Mouse (Mus musculus) intestine, embryonic 15.5 days (tissue): ENCODE results near the gene Nkiras1. TPM values are rescaled to one million over a fixed set of nuclear protein-coding genes. Genes with fewer than 3 reads are reported as not detected.

Experiments used
- ATAC-seq: fragments of 200-750 bp; cut with Nextera tagmentation; 2 replicates; pipeline ENCODE4 v1.8.0; 2017; ENCODE audit warnings: moderate TSS enrichment, moderate library complexity
- H3K27ac ChIP-seq: fragments of 300-500 bp; sonication (generic); 2 replicates; pipeline ENCODE4 v1.5.1; 2015; ENCODE audit warnings: mild to moderate bottlenecking, inconsistent platforms
- H3K27me3 ChIP-seq: fragments of 300-500 bp; sonication (generic); replicated peaks from 2 replicates; pipeline ENCODE4 v1.6.1; 2015; ENCODE audit warnings: inconsistent platforms
- H3K36me3 ChIP-seq: fragments of 300-500 bp; sonication (generic); 2 replicates; pipeline ENCODE4 v1.6.1; 2015; ENCODE audit warnings: inconsistent platforms
- H3K4me1 ChIP-seq: fragments of 300-500 bp; sonication (generic); replicated peaks from 2 replicates; pipeline ENCODE4 v1.6.1; 2015; ENCODE audit warnings: inconsistent platforms
- H3K4me2 ChIP-seq: fragments of 300-500 bp; sonication (generic); replicated peaks from 2 replicates; pipeline ENCODE4 v1.6.1; 2015; ENCODE audit warnings: mild to moderate bottlenecking, inconsistent platforms
- H3K4me3 ChIP-seq: fragments of 300-500 bp; sonication (generic); replicated peaks from 2 replicates; pipeline ENCODE4 v1.5.1; 2015; ENCODE audit warnings: inconsistent platforms
- H3K9ac ChIP-seq: fragments of 300-500 bp; sonication (generic); 2 replicates; pipeline ENCODE4 v1.6.1; 2015; ENCODE audit warnings: inconsistent platforms
- H3K9me3 ChIP-seq: fragments of 300-500 bp; sonication (generic); 2 replicates; pipeline ENCODE4 v1.6.1; 2016; ENCODE audit warnings: inconsistent platforms
- WGBS: fragments of 180-500 bp; shearing (Covaris S2); methylation state at CpG from one replicate; pipeline ENCODE4 v1.1.7; 2015; 5-methylcytosine and 5-hydroxymethylcytosine counted together
- polyA plus RNA-seq: library from polyadenylated mRNA; unstranded; fragments of >200 nt; fragmentation: Nextera tagmentation; extraction: Ambion mirVana; gene quantifications from 2 replicates; pipeline ENCODE4 v1.2.1, GENCODE M21; 2015

Gene Nkiras1
- polyA plus RNA-seq, 1 experiment from 2014 or later = 16.8 TPM

DNA sequence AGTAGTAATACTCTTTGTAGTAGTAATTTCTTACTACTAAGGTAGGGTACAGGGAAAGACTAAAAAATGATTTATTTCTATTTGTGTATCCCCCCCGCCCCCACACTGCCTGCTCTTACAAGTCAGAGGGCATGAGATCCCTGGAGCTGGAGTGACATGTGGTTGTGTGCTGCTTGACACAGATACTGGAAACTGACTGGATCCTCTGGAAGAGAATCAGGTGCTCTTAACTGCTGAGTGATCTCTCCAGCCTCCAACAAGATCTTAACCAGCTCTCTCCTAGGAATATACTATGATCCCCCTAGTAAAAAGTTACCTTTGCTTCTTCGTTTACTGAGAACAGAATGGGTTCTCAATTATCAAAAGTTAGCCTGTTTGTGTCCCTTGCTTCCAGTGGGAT, 15.5 kb downstream of the Nkiras1 start:
- H3K27me3 ChIP-seq = no peaks in the 10 kb centered on the region
- H3K4me1 ChIP-seq = no peaks in the 10 kb centered on the region
- H3K9me3 ChIP-seq = no peaks in the 10 kb centered on the region
- no peak for ATAC-seq
- H3K4me3 ChIP-seq = no peak overlapping the region
- 90% methylated on average over 2 of the region's 2 CpGs for WGBS
- H3K36me3 ChIP-seq = 0 out of 2 replicates have a peak, but pooled peaks cover 4% of the 10 kb centered on the region
- no peak overlapping the region for H3K27ac ChIP-seq
- no peak overlapping the region for H3K4me2 ChIP-seq
- no peak overlapping the region for H3K9ac ChIP-seq

GRCm38 (mm10) chr14:18287391-18287790, 16.5 kb downstream of the Nkiras1 start:
- H3K4me2 ChIP-seq = no peak overlapping the region
- 64% methylated on average over 2 of the region's 2 CpGs for WGBS
- H3K9me3 ChIP-seq = no peaks in the 10 kb centered on the region
- H3K27ac ChIP-seq = no peak overlapping the region
- no peak overlapping the region for H3K9ac ChIP-seq
- 0 out of 2 replicates have a peak, but pooled peaks cover 4% of the 10 kb centered on the region for H3K36me3 ChIP-seq
- H3K4me1 ChIP-seq = no peaks in the 10 kb centered on the region
- H3K27me3 ChIP-seq = no peaks in the 10 kb centered on the region
- ATAC-seq = 0 out of 2 replicates have a peak, but pooled peaks have one; percentile 41
- H3K4me3 ChIP-seq = no peak overlapping the region

- no peaks in the 10 kb centered on the region for H3K27me3 ChIP-seq
- H3K9ac ChIP-seq = no peak overlapping the region
- no peaks in the 10 kb centered on the region for H3K9me3 ChIP-seq
- H3K27ac ChIP-seq = no peak overlapping the region
- no peak overlapping the region for H3K4me3 ChIP-seq
- WGBS = 83% methylated on average over 3 of the region's 3 CpGs
- no peak overlapping the region for H3K4me2 ChIP-seq
- H3K36me3 ChIP-seq = no peaks in the 10 kb centered on the region
- ATAC-seq = no peak
- no peaks in the 10 kb centered on the region for H3K4me1 ChIP-seq
Measured at GRCm38 (mm10) chr14:18292111-18292510, 21.2 kb downstream of the Nkiras1 start.

DNA sequence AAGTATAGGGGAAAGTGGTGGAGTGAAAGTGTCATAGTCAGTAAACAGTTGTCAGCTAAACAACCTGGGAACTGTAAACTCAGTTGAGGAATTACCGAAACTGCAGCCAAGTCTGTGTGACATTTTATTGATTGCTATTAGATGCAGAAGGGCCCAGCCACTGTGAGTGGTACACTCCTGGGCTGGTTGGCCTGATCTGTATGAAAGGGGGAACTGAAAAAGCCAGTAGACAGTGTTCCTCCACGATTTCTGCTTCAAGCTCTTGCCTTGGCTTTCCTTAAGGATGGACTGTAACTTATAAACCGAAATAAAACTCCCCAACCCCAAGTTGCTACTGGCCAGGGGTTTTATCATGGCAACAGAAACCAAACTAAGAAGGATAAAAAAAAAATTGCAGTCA, 21.6 kb downstream of the Nkiras1 start:
- Histone ChIP-seq H3K27me3 (no peaks in the 10 kb centered on the region), H3K27ac (no peak overlapping the region), H3K9me3 (no peaks in the 10 kb centered on the region), H3K4me1 (no peaks in the 10 kb centered on the region), H3K36me3 (no peaks in the 10 kb centered on the region), H3K4me3 (no peak overlapping the region), H3K9ac (no peak overlapping the region), H3K4me2 (no peak overlapping the region)
- WGBS = 77% methylated on average over 3 of the region's 3 CpGs
- ATAC-seq = no peak

DNA sequence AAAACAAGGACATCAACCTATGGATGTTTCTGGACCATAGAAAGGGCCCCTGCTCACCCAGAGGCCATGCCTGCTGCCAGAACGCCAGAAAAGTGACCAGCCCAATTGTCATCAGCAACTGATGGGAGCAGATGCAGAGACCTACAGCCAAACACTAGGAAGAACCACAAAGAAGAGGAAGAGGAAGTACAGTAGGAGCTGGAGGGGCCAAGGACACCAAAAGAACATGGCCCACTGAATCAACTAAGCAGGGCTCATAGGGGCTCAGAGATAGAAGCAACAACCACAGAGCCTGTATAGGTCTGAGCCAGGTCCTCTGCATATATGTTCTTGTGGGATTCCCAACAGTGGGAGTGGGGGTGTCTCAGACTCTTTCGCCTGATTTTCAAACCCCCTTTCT, 26.5 kb downstream of the Nkiras1 start:
- WGBS = 87% methylated on average over 2 of the region's 2 CpGs

GRCm38 (mm10) chr14:18298874-18299273, 27.9 kb downstream of the Nkiras1 start:
- Histone ChIP-seq H3K4me1 (no peaks in the 10 kb centered on the region), H3K4me2 (no peak overlapping the region), H3K27ac (no peak overlapping the region), H3K27me3 (no peaks in the 10 kb centered on the region), H3K9ac (no peak overlapping the region), H3K36me3 (no peaks in the 10 kb centered on the region), H3K4me3 (no peak overlapping the region), H3K9me3 (no peaks in the 10 kb centered on the region)
- no peak for ATAC-seq
- WGBS = 91% methylated on average over 2 of the region's 2 CpGs

More for the DNA sequence above, 26.5 kb downstream of the Nkiras1 start:
- H3K9me3 ChIP-seq = no peaks in the 10 kb centered on the region
- no peaks in the 10 kb centered on the region for H3K36me3 ChIP-seq
- H3K27me3 ChIP-seq = no peaks in the 10 kb centered on the region
- no peak overlapping the region for H3K4me3 ChIP-seq
- no peak overlapping the region for H3K27ac ChIP-seq
- no peak overlapping the region for H3K4me2 ChIP-seq
- ATAC-seq = no peak
- H3K4me1 ChIP-seq = no peaks in the 10 kb centered on the region
- no peak overlapping the region for H3K9ac ChIP-seq

- no peaks in the 10 kb centered on the region for H3K4me1 ChIP-seq
- no peaks in the 10 kb centered on the region for H3K9me3 ChIP-seq
- H3K4me2 ChIP-seq = no peak overlapping the region
- H3K9ac ChIP-seq = no peak overlapping the region
- no peaks in the 10 kb centered on the region for H3K36me3 ChIP-seq
- WGBS = 88% methylated on average over 2 of the region's 2 CpGs
- no peak for ATAC-seq
- H3K27ac ChIP-seq = no peak overlapping the region
- H3K27me3 ChIP-seq = no peaks in the 10 kb centered on the region
- H3K4me3 ChIP-seq = no peak overlapping the region
Measured at GRCm38 (mm10) chr14:18300676-18301075, 29.7 kb downstream of the Nkiras1 start.

- no peaks in the 10 kb centered on the region for H3K9me3 ChIP-seq
- no peaks in the 10 kb centered on the region for H3K27me3 ChIP-seq
- whole genome bisulfite sequencing = 75% methylated on average over 3 of the region's 3 CpGs
- no peak overlapping the region for H3K27ac ChIP-seq
- no peak overlapping the region for H3K4me2 ChIP-seq
- H3K4me3 ChIP-seq = no peak overlapping the region
- H3K9ac ChIP-seq = no peak overlapping the region
- H3K4me1 ChIP-seq = no peaks in the 10 kb centered on the region
- no peaks in the 10 kb centered on the region for H3K36me3 ChIP-seq
- no peak for ATAC-seq
Measured at GRCm38 (mm10) chr14:18301591-18301990, 30.7 kb downstream of the Nkiras1 start.

DNA sequence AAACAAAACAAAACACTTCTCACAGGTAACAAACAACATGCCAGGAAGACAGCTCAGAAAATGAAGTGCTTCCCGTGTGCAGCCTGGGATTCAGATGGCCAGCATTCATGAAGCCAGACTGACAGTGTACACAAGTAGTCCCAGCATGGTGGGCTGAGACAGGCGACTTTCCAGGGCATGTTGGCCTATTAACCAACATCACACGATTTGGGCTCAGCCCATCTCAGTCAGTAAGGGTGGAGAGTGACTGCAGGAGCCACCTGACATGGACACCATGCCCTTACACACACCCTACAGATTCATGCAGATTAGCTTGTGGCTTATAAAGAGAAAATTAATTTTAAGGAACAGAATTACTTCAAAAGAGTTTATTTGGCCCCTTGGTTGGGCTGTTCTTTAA, 31.8 kb downstream of the Nkiras1 start:
- no peak overlapping the region for H3K4me2 ChIP-seq
- ATAC-seq = no peak
- no peaks in the 10 kb centered on the region for H3K27me3 ChIP-seq
- no peaks in the 10 kb centered on the region for H3K9me3 ChIP-seq
- WGBS = 54% methylated on average over 3 of the region's 3 CpGs
- no peaks in the 10 kb centered on the region for H3K36me3 ChIP-seq
- H3K4me1 ChIP-seq = no peaks in the 10 kb centered on the region
- H3K9ac ChIP-seq = no peak overlapping the region
- no peak overlapping the region for H3K4me3 ChIP-seq
- H3K27ac ChIP-seq = no peak overlapping the region

- H3K27me3 ChIP-seq = no peaks in the 10 kb centered on the region
- ATAC-seq = no peak
- H3K9me3 ChIP-seq = no peaks in the 10 kb centered on the region
- H3K9ac ChIP-seq = no peak overlapping the region
- no peak overlapping the region for H3K4me3 ChIP-seq
- no peak overlapping the region for H3K27ac ChIP-seq
- no peaks in the 10 kb centered on the region for H3K4me1 ChIP-seq
- H3K4me2 ChIP-seq = no peak overlapping the region
- no peaks in the 10 kb centered on the region for H3K36me3 ChIP-seq
- 54% methylated on average over 4 of the region's 4 CpGs for WGBS
Measured at GRCm38 (mm10) chr14:18303262-18303661, 32.3 kb downstream of the Nkiras1 start.

- H3K4me2 ChIP-seq = no peak overlapping the region
- H3K4me3 ChIP-seq = no peak overlapping the region
- H3K27me3 ChIP-seq = no peaks in the 10 kb centered on the region
- no peak for ATAC-seq
- no peaks in the 10 kb centered on the region for H3K4me1 ChIP-seq
- no peaks in the 10 kb centered on the region for H3K9me3 ChIP-seq
- no peak overlapping the region for H3K9ac ChIP-seq
- H3K27ac ChIP-seq = no peak overlapping the region
- no peaks in the 10 kb centered on the region for H3K36me3 ChIP-seq
- WGBS = 76% methylated on average over 5 of the region's 5 CpGs
Measured at GRCm38 (mm10) chr14:18304165-18304564, 33.2 kb downstream of the Nkiras1 start.

GRCm38 (mm10) chr14:18317457-18318411, 46.8 kb downstream of the Nkiras1 start:
- WGBS = 65% methylated on average over 11 of the region's 11 CpGs
- H3K4me2 ChIP-seq = no peak overlapping the region; the same call in 1 of the 2 replicates
- H3K9ac ChIP-seq = no peak overlapping the region
- peak overlapping the region; percentile 3; the same call in 1 of the 2 replicates for H3K27ac ChIP-seq
- no peak overlapping the region for H3K4me3 ChIP-seq
- ATAC-seq = peak; percentile 79
- no peaks in the 10 kb centered on the region for H3K4me1 ChIP-seq
- no peaks in the 10 kb centered on the region for H3K36me3 ChIP-seq
- H3K27me3 ChIP-seq = no peaks in the 10 kb centered on the region
- H3K9me3 ChIP-seq = no peaks in the 10 kb centered on the region
